Mouse (Mus musculus): ENCODE results near the gene Sirt2.

- TF ChIP-seq EP300 (IDR thresholded peaks at IDR 0.05; ENCODE audit: low read depth) (no peak), CTCF (IDR thresholded peaks at IDR 0.05; ENCODE audit: low read depth) (no peak)
Measured at GRCm38 (mm10) chr7:28739829-28740228, 26.7 kb upstream of the Sirt2 start.

Measured in heart, postnatal 0 days (tissue).